Mouse (Mus musculus) hindbrain, embryonic 15.5 days (tissue): ENCODE data around the gene Rft1. TPM values are rescaled to one million over a fixed set of nuclear protein-coding genes. Genes with fewer than 3 reads are reported as not detected.
A peak's percentile ranks its signal among the peaks of the same experiment; 100 is the strongest.

Experiments used
- ATAC-seq: fragments of 200-750 bp; cut with Nextera tagmentation; 2 replicates; pipeline ENCODE4 v1.8.0; 2017; ENCODE audit warnings: low read depth, moderate number of reproducible peaks, moderate TSS enrichment; ENCODE audit not compliant: low FRiP score
- H3K27ac ChIP-seq: fragments of 300-500 bp; sonication (generic); replicated peaks from 2 replicates; pipeline ENCODE4 v1.5.1; 2015; ENCODE audit warnings: mild to moderate bottlenecking, inconsistent platforms
- H3K27me3 ChIP-seq: fragments of 300-500 bp; sonication (generic); 2 replicates; pipeline ENCODE4 v1.6.1; 2015; ENCODE audit warnings: control low read depth, inconsistent platforms
- H3K36me3 ChIP-seq: fragments of 300-500 bp; sonication (generic); 2 replicates; pipeline ENCODE4 v1.6.1; 2015; ENCODE audit warnings: control low read depth, inconsistent platforms
- H3K4me1 ChIP-seq: fragments of 300-500 bp; sonication (generic); replicated peaks from 2 replicates; pipeline ENCODE4 v1.6.1; 2015; ENCODE audit warnings: control low read depth, inconsistent platforms
- H3K4me2 ChIP-seq: fragments of 300-500 bp; sonication (generic); 2 replicates; pipeline ENCODE4 v1.6.1; 2015; ENCODE audit warnings: moderate library complexity, mild to moderate bottlenecking, inconsistent platforms
- H3K4me3 ChIP-seq: fragments of 300-500 bp; sonication (generic); 2 replicates; pipeline ENCODE4 v1.5.1; 2015; ENCODE audit warnings: mild to moderate bottlenecking, inconsistent platforms
- H3K9ac ChIP-seq: fragments of 300-500 bp; sonication (generic); 2 replicates; pipeline ENCODE4 v1.6.1; 2015; ENCODE audit warnings: inconsistent platforms
- H3K9me3 ChIP-seq: fragments of 300-500 bp; sonication (generic); 2 replicates; pipeline ENCODE4 v1.6.1; 2016; ENCODE audit warnings: control low read depth, inconsistent platforms
- WGBS: fragments of 180-500 bp; shearing (Covaris S2); methylation state at CpG from one replicate; pipeline ENCODE4 v1.1.7; 2015; 5-methylcytosine and 5-hydroxymethylcytosine counted together
- polyA plus RNA-seq: library from polyadenylated mRNA; unstranded; fragments of >200 nt; fragmentation: Nextera tagmentation; extraction: Ambion mirVana; gene quantifications from 2 replicates; pipeline ENCODE4 v1.2.1, GENCODE M21; 2015

Rft1 gene
- polyA plus RNA-seq, 1 experiment from 2014 or later = 8.0 TPM

GRCm38 (mm10) chr14:30634418-30634817 lies 19.7 kb upstream of the Rft1 start:
- WGBS = 86% methylated on average over 1 of the region's 1 CpGs
- Histone ChIP-seq H3K9ac (no peak overlapping the region), H3K4me3 (no peak overlapping the region), H3K27ac (no peak overlapping the region), H3K4me1 (no peaks in the 10 kb centered on the region), H3K9me3 (no peaks in the 10 kb centered on the region), H3K36me3 (no peaks in the 10 kb centered on the region), H3K4me2 (no peak overlapping the region), H3K27me3 (no peaks in the 10 kb centered on the region)
- ATAC-seq = no peak

- no peaks in the 10 kb centered on the region for H3K4me1 ChIP-seq
- 89% methylated on average over 13 of the region's 13 CpGs for WGBS
- H3K9me3 ChIP-seq = no peaks in the 10 kb centered on the region
- H3K27me3 ChIP-seq = no peaks in the 10 kb centered on the region
- ATAC-seq = no peak
- no peak overlapping the region for H3K4me2 ChIP-seq
- H3K27ac ChIP-seq = no peak overlapping the region
- no peak overlapping the region for H3K9ac ChIP-seq
- no peak overlapping the region for H3K4me3 ChIP-seq
- H3K36me3 ChIP-seq = no peaks in the 10 kb centered on the region
Observed at GRCm38 (mm10) chr14:30635219-30635910, 18.8 kb upstream of the Rft1 start.

DNA sequence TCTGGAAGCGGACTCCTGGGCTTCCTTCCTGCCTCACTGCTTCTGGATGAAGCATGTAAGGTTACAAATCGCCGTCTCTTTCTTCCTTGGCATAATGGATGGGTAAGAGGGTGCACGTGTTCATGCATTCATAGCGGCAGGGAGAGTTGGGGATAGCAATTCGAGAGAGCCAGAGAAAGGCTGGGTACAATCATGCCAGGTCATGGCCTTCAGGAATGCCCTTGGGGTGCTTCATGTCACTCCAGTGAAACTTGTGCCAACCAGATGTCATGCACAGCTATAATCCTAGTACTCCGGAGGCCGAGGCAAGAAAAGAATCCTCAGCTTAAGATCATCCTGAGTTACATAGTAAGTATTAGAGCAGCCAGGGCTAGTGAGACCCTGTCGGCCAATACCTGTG lies 17.7 kb upstream of the Rft1 start:
- 84% methylated on average over 9 of the region's 9 CpGs for WGBS
- no peaks in the 10 kb centered on the region for H3K36me3 ChIP-seq

DNA sequence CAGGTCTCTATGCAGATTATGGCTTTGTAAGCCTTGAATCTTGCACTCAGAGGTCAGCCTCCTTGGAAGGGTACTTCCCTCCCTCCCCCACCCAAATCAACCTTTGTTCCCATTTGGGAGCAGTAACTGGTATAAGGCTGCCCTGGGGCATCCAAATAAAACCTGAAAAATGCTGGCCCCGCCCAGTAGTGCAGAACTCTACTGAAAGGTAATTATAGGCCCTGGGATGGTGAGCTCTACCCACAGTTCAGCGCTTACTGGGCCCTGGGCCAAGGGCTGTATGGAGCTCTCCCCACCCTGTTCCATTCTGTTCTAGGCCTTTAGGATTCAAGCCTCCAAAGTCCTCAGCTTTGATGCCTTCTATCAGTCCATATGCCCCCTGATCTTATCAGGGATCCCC lies 17.1 kb upstream of the Rft1 start:
- H3K4me2 ChIP-seq = no peak overlapping the region
- WGBS = 84% methylated on average over 2 of the region's 2 CpGs
- H3K27me3 ChIP-seq = no peaks in the 10 kb centered on the region
- no peak overlapping the region for H3K4me3 ChIP-seq
- no peaks in the 10 kb centered on the region for H3K4me1 ChIP-seq
- H3K9me3 ChIP-seq = no peaks in the 10 kb centered on the region
- H3K36me3 ChIP-seq = no peaks in the 10 kb centered on the region
- no peak for ATAC-seq
- no peak overlapping the region for H3K9ac ChIP-seq
- H3K27ac ChIP-seq = no peak overlapping the region

More for the DNA sequence above, 17.7 kb upstream of the Rft1 start:
- Histone ChIP-seq H3K27me3 (no peaks in the 10 kb centered on the region), H3K4me1 (no peaks in the 10 kb centered on the region), H3K4me3 (no peak overlapping the region), H3K9me3 (no peaks in the 10 kb centered on the region), H3K4me2 (no peak overlapping the region), H3K27ac (no peak overlapping the region), H3K9ac (no peak overlapping the region)
- no peak for ATAC-seq

DNA sequence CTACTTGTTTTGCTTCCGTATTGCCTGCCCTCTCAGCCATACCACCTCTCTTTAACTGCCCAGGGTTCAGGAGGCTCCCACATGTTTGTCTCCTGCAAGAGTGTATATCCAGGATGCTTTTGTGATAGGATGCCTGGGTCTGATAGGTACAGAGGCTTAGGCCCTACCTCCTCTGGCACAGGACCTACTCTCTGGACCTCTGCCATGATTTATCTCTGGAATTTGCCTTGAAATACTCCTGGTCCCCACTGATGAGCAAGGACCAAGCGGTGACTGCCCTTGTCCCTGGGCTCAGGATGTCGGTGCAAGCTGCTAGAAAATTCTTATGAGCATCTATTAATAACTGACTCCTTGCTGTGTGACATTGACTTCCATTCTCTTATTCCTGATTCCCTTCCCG lies 16.2 kb upstream of the Rft1 start:
- WGBS = 88% methylated on average over 4 of the region's 4 CpGs
- no peaks in the 10 kb centered on the region for H3K27me3 ChIP-seq
- no peak overlapping the region for H3K9ac ChIP-seq
- no peaks in the 10 kb centered on the region for H3K9me3 ChIP-seq
- no peak overlapping the region for H3K27ac ChIP-seq
- no peak for ATAC-seq
- no peak overlapping the region for H3K4me3 ChIP-seq
- no peaks in the 10 kb centered on the region for H3K4me1 ChIP-seq
- H3K4me2 ChIP-seq = no peak overlapping the region
- H3K36me3 ChIP-seq = no peaks in the 10 kb centered on the region

DNA sequence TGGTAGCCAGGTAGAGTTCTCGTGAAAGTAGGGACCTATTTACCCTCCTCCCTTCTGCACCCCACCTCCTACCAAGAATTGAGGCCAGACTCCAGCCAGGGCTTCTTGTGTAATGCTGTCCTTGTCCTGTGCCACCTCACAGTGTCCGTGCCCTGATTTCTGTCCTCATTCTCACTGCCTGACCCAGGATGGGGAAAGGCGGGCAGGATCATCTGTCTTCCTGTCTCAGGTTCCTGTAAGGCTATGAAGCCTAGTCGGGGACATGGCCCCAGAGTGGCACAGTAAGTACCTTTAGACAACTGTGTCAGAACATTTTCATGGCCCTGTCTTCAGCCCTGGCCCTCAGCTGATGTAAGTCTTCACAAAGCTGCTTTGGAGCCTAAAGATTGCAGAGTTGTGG lies 15.5 kb upstream of the Rft1 start:
- Histone ChIP-seq H3K9me3 (no peaks in the 10 kb centered on the region), H3K9ac (no peak overlapping the region), H3K36me3 (no peaks in the 10 kb centered on the region), H3K27me3 (no peaks in the 10 kb centered on the region), H3K4me2 (no peak overlapping the region), H3K27ac (no peak overlapping the region), H3K4me3 (no peak overlapping the region), H3K4me1 (no peaks in the 10 kb centered on the region)
- WGBS = 84% methylated on average over 4 of the region's 4 CpGs
- ATAC-seq = no peak

DNA sequence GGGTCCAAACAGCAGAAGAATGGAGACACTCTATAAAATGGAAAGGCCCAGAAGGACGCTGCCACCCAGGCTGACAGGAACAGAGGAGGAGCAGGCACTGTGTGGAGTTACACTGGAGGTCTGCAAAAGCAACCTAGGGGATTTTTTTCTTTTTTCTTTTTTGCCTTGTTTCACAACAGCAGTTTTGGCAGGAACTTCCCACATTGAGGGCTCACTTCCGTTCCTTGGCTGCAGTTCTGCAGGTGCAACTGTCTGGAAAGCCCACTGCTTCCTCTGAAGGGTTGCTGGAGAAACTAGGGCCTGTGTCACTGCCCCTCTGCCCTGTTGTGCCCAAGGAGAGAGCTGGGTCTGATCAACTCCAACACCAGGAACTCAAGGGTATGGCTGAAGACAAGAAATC lies 12.4 kb upstream of the Rft1 start:
- Histone ChIP-seq H3K4me1 (no peaks in the 10 kb centered on the region), H3K4me2 (no peak overlapping the region), H3K4me3 (no peak overlapping the region), H3K9ac (no peak overlapping the region), H3K27me3 (no peaks in the 10 kb centered on the region), H3K9me3 (no peaks in the 10 kb centered on the region), H3K27ac (no peak overlapping the region), H3K36me3 (no peaks in the 10 kb centered on the region)
- 65% methylated on average over 2 of the region's 2 CpGs for WGBS
- ATAC-seq = no peak

DNA sequence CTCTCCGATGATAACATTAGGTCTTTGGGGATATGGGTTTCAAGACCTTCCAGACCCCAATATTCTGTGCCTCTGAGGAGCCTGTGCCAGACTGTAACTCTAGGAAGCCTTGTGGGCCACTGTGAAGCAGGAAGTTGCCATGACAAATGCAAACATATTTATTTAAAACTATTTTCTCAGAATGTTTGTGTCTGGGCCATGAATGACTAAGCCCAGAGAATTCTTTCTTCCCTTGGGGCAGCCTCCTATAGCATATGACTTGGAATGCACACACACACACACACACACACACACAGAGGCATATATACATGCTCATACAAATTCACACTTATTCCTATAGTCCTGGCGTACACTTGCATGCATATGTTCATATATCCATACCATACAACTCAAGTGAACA lies 10.1 kb upstream of the Rft1 start:
- WGBS = 89% methylated on average over 2 of the region's 2 CpGs
- no peaks in the 10 kb centered on the region for H3K9me3 ChIP-seq
- H3K4me1 ChIP-seq = no peaks in the 10 kb centered on the region
- H3K36me3 ChIP-seq = no peaks in the 10 kb centered on the region
- H3K4me3 ChIP-seq = no peak overlapping the region
- no peaks in the 10 kb centered on the region for H3K27me3 ChIP-seq
- no peak overlapping the region for H3K27ac ChIP-seq
- no peak overlapping the region for H3K4me2 ChIP-seq
- no peak for ATAC-seq
- no peak overlapping the region for H3K9ac ChIP-seq

- H3K4me1 ChIP-seq = no peaks in the 10 kb centered on the region
- H3K4me3 ChIP-seq = no peak overlapping the region
- no peak overlapping the region for H3K9ac ChIP-seq
- 61% methylated on average over 8 of the region's 8 CpGs for WGBS
- H3K27ac ChIP-seq = no peak overlapping the region
- H3K9me3 ChIP-seq = no peaks in the 10 kb centered on the region
- H3K4me2 ChIP-seq = no peak overlapping the region
- no peaks in the 10 kb centered on the region for H3K36me3 ChIP-seq
- ATAC-seq = no peak
- no peaks in the 10 kb centered on the region for H3K27me3 ChIP-seq
Observed at GRCm38 (mm10) chr14:30645066-30645465, 9.1 kb upstream of the Rft1 start.

DNA sequence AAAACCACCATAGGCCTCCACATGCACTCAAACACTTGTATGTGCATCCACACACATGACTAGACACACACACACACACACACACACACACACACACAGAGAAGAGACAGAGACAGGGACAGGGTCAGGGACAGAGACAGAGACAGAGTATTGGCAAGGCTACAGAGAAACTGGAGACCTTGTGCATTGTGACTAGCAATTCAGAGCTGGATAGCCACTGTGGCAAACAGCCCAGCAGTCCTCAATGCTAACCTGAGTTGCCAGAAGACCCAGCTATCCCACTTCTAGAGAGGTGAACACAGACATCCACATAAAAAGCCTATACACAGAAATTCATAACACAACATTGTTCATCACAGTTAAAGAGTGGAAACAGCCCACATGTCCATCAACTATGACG lies 7.7 kb upstream of the Rft1 start:
- no peaks in the 10 kb centered on the region for H3K4me1 ChIP-seq
- H3K27ac ChIP-seq = no peak overlapping the region
- H3K36me3 ChIP-seq = no peaks in the 10 kb centered on the region
- no peak overlapping the region for H3K9ac ChIP-seq
- H3K27me3 ChIP-seq = no peaks in the 10 kb centered on the region
- H3K4me2 ChIP-seq = no peak overlapping the region
- WGBS = 71% methylated on average over 1 of the region's 1 CpGs
- H3K9me3 ChIP-seq = no peaks in the 10 kb centered on the region
- no peak overlapping the region for H3K4me3 ChIP-seq
- ATAC-seq = no peak

DNA sequence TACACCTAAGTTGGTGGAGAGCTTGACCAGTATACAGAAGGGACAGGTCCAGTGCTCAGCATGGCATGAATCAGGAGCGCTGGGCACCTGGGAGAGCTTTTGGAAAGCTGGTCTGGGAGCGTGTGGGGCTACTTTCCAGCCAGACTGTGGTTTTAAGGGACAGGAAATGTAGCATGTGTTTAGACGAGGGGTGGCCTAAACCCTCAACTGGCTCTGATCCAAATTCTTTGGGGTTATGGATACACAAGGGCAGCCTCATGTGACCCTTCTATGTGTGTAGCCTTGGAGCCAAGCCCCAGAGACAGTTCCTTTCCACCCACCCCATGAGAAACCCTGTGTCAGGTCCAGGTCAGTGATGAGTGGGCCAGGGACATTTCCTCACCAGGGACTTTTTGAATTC lies 5.7 kb upstream of the Rft1 start:
- no peak for ATAC-seq
- no peak overlapping the region for H3K4me3 ChIP-seq
- no peaks in the 10 kb centered on the region for H3K36me3 ChIP-seq
- no peaks in the 10 kb centered on the region for H3K27me3 ChIP-seq
- no peak overlapping the region for H3K27ac ChIP-seq
- H3K4me1 ChIP-seq = no peaks in the 10 kb centered on the region
- WGBS = 63% methylated on average over 3 of the region's 3 CpGs
- no peaks in the 10 kb centered on the region for H3K9me3 ChIP-seq
- H3K4me2 ChIP-seq = no peak overlapping the region
- no peak overlapping the region for H3K9ac ChIP-seq

- Histone ChIP-seq H3K27ac (no peak overlapping the region), H3K4me1 (peaks cover 6% of the 10 kb centered on the region), H3K9me3 (no peaks in the 10 kb centered on the region), H3K36me3 (no peaks in the 10 kb centered on the region), H3K4me2 (no peak overlapping the region), H3K27me3 (no peaks in the 10 kb centered on the region), H3K4me3 (no peak overlapping the region), H3K9ac (no peak overlapping the region)
- WGBS = 79% methylated on average over 8 of the region's 8 CpGs
- ATAC-seq = no peak
Observed at GRCm38 (mm10) chr14:30649745-30650144, 4.4 kb upstream of the Rft1 start.

- Histone ChIP-seq H3K36me3 (no peaks in the 10 kb centered on the region), H3K9ac (no peak overlapping the region), H3K4me2 (no peak overlapping the region), H3K4me1 (peaks cover 14% of the 10 kb centered on the region), H3K4me3 (no peak overlapping the region), H3K9me3 (no peaks in the 10 kb centered on the region), H3K27me3 (no peaks in the 10 kb centered on the region), H3K27ac (no peak overlapping the region)
- 25% methylated on average over 4 of the region's 4 CpGs for WGBS
- peak; percentile 76; the same call in 1 of the 2 replicates for ATAC-seq
Observed at GRCm38 (mm10) chr14:30650969-30651368, 3.2 kb upstream of the Rft1 start.
